Mouse (Mus musculus) megakaryocyte, embryonic 14.5 days (primary cell): ENCODE measurements at regions not wholly inside any gene's neighbourhood (a gene's known extent, or its start where the extent isn't known, plus 50 kb on each side); places are given as distances from the start of the nearest gene placed in this dataset.

Experiments
- FLI1 ChIP-seq: IDR thresholded peaks from 2 replicates; pipeline ENCODE4 v1.6.1; 2012; ENCODE audit warnings: low read length, inconsistent platforms, mixed read lengths
- GATA1 ChIP-seq: IDR thresholded peaks from 3 replicates; pipeline ENCODE4 v1.6.1; 2012; ENCODE audit warnings: mixed read lengths, low read length, inconsistent platforms, borderline replicate concordance

- TF ChIP-seq GATA1 (no peak), FLI1 (no peak)
Observed at GRCm38 (mm10) chr13:52703401-52704164, 120.6 kb downstream of the Syk start.
